Mouse (Mus musculus) lung, embryonic 14.5 days (tissue): Measurements from ENCODE around the gene Slc25a30. TPM values are rescaled to one million over a fixed set of nuclear protein-coding genes. Genes with fewer than 3 reads are reported as not detected.
A peak's percentile ranks its signal among the peaks of the same experiment; 100 is the strongest.

Source experiments
- ATAC-seq: fragments of 200-750 bp; cut with Nextera tagmentation; 2 replicates; pipeline ENCODE4 v1.8.0; 2017; ENCODE audit warnings: mild to moderate bottlenecking, moderate TSS enrichment, moderate library complexity; ENCODE audit not compliant: insufficient read depth
- DNase-seq: peaks from one replicate; pipeline ENCODE4 v3.0.0-alpha.2; 2015
- H3K27ac ChIP-seq: fragments of 300-500 bp; sonication (generic); 2 replicates; pipeline ENCODE4 v1.5.1; 2014; ENCODE audit warnings: low read depth, mild to moderate bottlenecking, moderate library complexity
- H3K27me3 ChIP-seq: fragments of 300-500 bp; sonication (generic); 2 replicates; pipeline ENCODE4 v1.6.1; 2014; ENCODE audit warnings: low read length, control low read depth; ENCODE audit not compliant: insufficient read depth
- H3K36me3 ChIP-seq: fragments of 300-500 bp; sonication (generic); 2 replicates; pipeline ENCODE4 v1.6.1; 2014; ENCODE audit warnings: control low read depth; ENCODE audit not compliant: insufficient read depth
- H3K4me1 ChIP-seq: fragments of 300-500 bp; sonication (generic); 2 replicates; pipeline ENCODE4 v1.6.1; 2014; ENCODE audit warnings: antibody characterized with exemption, control low read depth; ENCODE audit not compliant: insufficient read depth
- H3K4me2 ChIP-seq: fragments of 300-500 bp; sonication (generic); 2 replicates; pipeline ENCODE4 v1.6.1; 2014; ENCODE audit warnings: mild to moderate bottlenecking
- H3K4me3 ChIP-seq: fragments of 300-500 bp; sonication (generic); 2 replicates; pipeline ENCODE4 v1.5.1; 2014; ENCODE audit warnings: low read depth, low read length
- H3K9ac ChIP-seq: fragments of 300-500 bp; sonication (generic); 2 replicates; pipeline ENCODE4 v1.6.1; 2014
- H3K9me3 ChIP-seq: fragments of 300-500 bp; sonication (generic); 2 replicates; pipeline ENCODE4 v1.6.1; 2016; ENCODE audit warnings: low read depth, low read length, control low read depth
- CTCF ChIP-seq: IDR thresholded peaks from 2 replicates; pipeline ENCODE4 v1.5.1; 2016; ENCODE audit warnings: antibody characterized with exemption, low read depth
- WGBS: fragments of 180-500 bp; shearing (Covaris S2); extraction: QIAGEN DNeasy Blood & Tissue Kit; methylation state at CpG from one replicate; pipeline ENCODE4 v1.1.7; 2014; 5-methylcytosine and 5-hydroxymethylcytosine counted together
- polyA plus RNA-seq: library from polyadenylated mRNA; unstranded; fragments of >200 nt; fragmentation: Nextera tagmentation; extraction: Ambion mirVana; gene quantifications from 2 replicates; pipeline ENCODE4 v1.2.1, GENCODE M21; 2014

The Slc25a30 gene
- polyA plus RNA-seq, 1 experiment from 2014 or later, result 4.1 TPM

DNA sequence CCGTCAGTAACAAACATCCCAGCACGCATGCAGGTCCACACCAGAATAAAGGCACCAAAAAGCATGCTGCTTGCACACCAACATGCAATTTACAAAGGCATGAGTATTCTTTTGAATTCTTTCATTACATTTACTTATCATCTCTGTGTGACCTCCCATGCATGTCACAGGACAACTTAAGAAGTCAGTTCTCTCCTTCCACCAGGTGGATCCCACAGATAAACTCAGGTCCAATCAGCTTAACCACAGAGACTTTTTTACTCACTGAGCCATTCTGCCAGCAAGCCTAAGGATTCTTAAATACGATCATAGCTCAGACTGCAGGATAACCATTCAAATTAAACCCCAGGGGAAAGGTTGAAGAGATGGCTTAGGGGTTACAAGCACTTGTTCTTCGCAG is 37.7 kb downstream of the Slc25a30 start:
- H3K4me2 ChIP-seq, result no peak overlapping the region
- WGBS, result 94% methylated on average over 4 of the region's 4 CpGs
- no peaks in the 10 kb centered on the region for H3K4me1 ChIP-seq
- H3K27ac ChIP-seq, result no peak overlapping the region
- TF ChIP-seq CTCF, result no peak
- H3K27me3 ChIP-seq, result no peaks in the 10 kb centered on the region
- peaks cover 22% of the 10 kb centered on the region for H3K36me3 ChIP-seq
- H3K9ac ChIP-seq, result no peak overlapping the region
- H3K4me3 ChIP-seq, result no peak overlapping the region
- no peaks in the 10 kb centered on the region for H3K9me3 ChIP-seq
- DNase-seq, result no peak
- ATAC-seq, result no peak

DNA sequence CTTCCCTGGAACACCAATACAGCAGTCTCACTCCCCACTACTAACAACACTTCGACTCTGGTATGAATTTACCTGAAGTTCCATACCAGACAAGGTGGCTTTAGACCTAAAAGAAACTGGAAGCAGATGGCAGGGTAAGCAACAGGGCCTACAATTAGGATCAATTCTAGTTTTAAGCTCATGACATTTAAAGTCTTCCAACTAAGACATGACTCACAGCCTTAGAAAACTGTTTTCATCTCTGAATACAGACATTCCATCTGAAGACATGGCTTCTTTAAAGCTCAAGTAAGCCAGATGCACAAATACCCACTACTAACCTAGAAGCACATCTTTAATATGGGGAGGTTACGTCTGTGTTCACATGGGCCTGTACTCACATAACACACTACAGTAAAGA is 38.9 kb downstream of the Slc25a30 start:
- ATAC-seq (no peak), DNase-seq (no peak)
- Histone ChIP-seq H3K27ac (no peak overlapping the region), H3K4me3 (no peak overlapping the region), H3K9me3 (no peaks in the 10 kb centered on the region), H3K27me3 (no peaks in the 10 kb centered on the region), H3K9ac (no peak overlapping the region), H3K36me3 (peaks cover 26% of the 10 kb centered on the region), H3K4me2 (no peak overlapping the region), H3K4me1 (no peaks in the 10 kb centered on the region)
- no peak for TF ChIP-seq CTCF
- 90% methylated on average over 2 of the region's 2 CpGs for WGBS

GRCm38 (mm10) chr14:75741904-75742303 is 44.9 kb downstream of the Slc25a30 start:
- ATAC-seq (no peak), DNase-seq (no peak)
- H3K36me3 ChIP-seq, result peaks cover 67% of the 10 kb centered on the region
- 80% methylated on average over 3 of the region's 3 CpGs for WGBS
- no peaks in the 10 kb centered on the region for H3K9me3 ChIP-seq
- TF ChIP-seq CTCF, result no peak
- H3K4me2 ChIP-seq, result no peak overlapping the region
- no peak overlapping the region for H3K27ac ChIP-seq
- H3K4me3 ChIP-seq, result no peak overlapping the region
- H3K4me1 ChIP-seq, result no peaks in the 10 kb centered on the region
- H3K9ac ChIP-seq, result no peak overlapping the region
- no peaks in the 10 kb centered on the region for H3K27me3 ChIP-seq

DNA sequence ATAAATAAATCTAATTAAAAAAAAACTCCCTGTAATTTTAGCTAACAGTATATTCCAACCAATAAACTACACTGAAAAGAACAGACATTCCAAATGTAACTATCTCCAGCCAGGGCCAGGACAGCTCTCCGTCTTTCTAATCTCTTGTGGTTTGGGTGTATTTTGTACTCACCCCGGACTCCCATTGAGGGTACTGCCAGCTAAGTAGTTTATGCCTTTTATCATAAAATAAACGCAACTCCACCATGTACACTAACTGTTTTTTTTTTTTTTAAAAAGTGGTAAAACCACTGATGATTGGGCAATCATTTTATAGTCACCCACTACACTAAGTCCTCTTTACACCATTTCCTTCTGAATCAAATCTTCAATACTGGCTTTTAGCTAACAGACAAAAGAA is 51.2 kb downstream of the Slc25a30 start:
- no peak overlapping the region for H3K27ac ChIP-seq
- H3K4me1 ChIP-seq, result no peaks in the 10 kb centered on the region
- no peak for ATAC-seq
- no peak for DNase-seq
- H3K36me3 ChIP-seq, result peaks cover 85% of the 10 kb centered on the region
- no peak overlapping the region for H3K9ac ChIP-seq
- no peaks in the 10 kb centered on the region for H3K27me3 ChIP-seq
- H3K4me2 ChIP-seq, result no peak overlapping the region
- no peak overlapping the region for H3K4me3 ChIP-seq
- H3K9me3 ChIP-seq, result no peaks in the 10 kb centered on the region
- WGBS, result 87% methylated on average over 3 of the region's 3 CpGs
- TF ChIP-seq CTCF, result no peak

- Histone ChIP-seq H3K36me3 (peaks cover 91% of the 10 kb centered on the region), H3K27ac (no peak overlapping the region), H3K4me3 (no peak overlapping the region), H3K9me3 (no peaks in the 10 kb centered on the region), H3K4me2 (no peak overlapping the region), H3K4me1 (no peaks in the 10 kb centered on the region), H3K27me3 (no peaks in the 10 kb centered on the region), H3K9ac (no peak overlapping the region)
- 93% methylated on average over 7 of the region's 7 CpGs for WGBS
- TF ChIP-seq CTCF, result no peak
- no peak for ATAC-seq
- no peak for DNase-seq
These were observed 54.2 kb downstream of the Slc25a30 start for GRCm38 (mm10) chr14:75732631-75733030.

DNA sequence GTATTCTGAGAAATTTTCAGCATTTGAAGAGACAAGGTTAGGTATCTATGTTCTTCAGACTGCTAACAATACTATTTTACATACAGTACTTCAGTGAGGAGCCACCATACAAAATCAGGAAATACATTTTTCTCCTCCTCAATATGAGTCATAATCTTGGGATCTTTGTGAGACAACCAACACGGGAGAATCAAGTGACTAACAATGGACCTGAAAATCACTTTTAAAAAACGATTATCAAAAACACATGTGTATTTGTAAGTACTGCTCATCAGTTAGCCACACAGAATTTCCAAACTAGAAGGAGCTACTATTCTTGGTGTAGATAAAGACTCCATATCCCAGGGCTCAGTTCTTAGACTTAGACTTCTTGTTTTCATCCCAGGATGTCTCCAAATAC is 55.5 kb downstream of the Slc25a30 start:
- Histone ChIP-seq H3K27me3 (no peaks in the 10 kb centered on the region), H3K4me3 (no peak overlapping the region), H3K9me3 (no peaks in the 10 kb centered on the region), H3K36me3 (peaks cover 90% of the 10 kb centered on the region), H3K27ac (no peak overlapping the region), H3K4me2 (no peak overlapping the region), H3K9ac (no peak overlapping the region), H3K4me1 (no peaks in the 10 kb centered on the region)
- TF ChIP-seq CTCF, result no peak
- WGBS, result 79% methylated on average over 2 of the region's 2 CpGs
- ATAC-seq, result no peak
- no peak for DNase-seq

DNA sequence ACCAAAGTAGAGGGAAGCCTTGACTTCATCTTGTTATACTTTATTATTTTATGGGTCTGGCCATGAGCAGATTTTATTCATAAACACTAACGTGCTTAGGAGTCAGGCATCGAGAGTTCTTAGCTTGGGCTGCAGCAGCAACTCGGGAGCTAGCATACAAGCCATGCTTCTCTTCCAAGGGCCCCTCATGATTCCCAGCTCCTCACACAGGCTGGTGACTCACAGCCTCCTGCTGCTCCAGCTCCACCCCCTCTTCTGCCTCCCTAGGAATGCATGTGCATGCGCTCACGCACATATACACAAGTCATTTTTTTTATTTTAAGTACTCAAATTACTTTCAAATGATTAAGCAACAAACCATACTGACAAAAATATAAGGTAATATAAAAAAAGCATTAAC is 58.7 kb downstream of the Slc25a30 start:
- Histone ChIP-seq H3K9ac (no peak overlapping the region), H3K27ac (no peak overlapping the region), H3K4me2 (no peak overlapping the region), H3K4me3 (no peak overlapping the region), H3K27me3 (no peaks in the 10 kb centered on the region), H3K4me1 (no peaks in the 10 kb centered on the region), H3K9me3 (no peaks in the 10 kb centered on the region), H3K36me3 (peaks cover 79% of the 10 kb centered on the region)
- 86% methylated on average over 5 of the region's 5 CpGs for WGBS
- TF ChIP-seq CTCF, result no peak
- DNase-seq, result no peak
- no peak for ATAC-seq

- peak; percentile 42 for TF ChIP-seq CTCF
- Histone ChIP-seq H3K27me3 (no peaks in the 10 kb centered on the region), H3K4me3 (no peak overlapping the region), H3K4me2 (no peak overlapping the region), H3K9me3 (no peaks in the 10 kb centered on the region), H3K4me1 (no peaks in the 10 kb centered on the region), H3K27ac (no peak overlapping the region), H3K9ac (no peak overlapping the region), H3K36me3 (peaks cover 75% of the 10 kb centered on the region)
- 0 out of 2 replicates have a peak, but pooled peaks have one; percentile 38 for ATAC-seq
- WGBS, result 69% methylated on average over 4 of the region's 4 CpGs
- peak; percentile 29 for DNase-seq
These were observed 59.8 kb downstream of the Slc25a30 start for GRCm38 (mm10) chr14:75727046-75727445.
